Mouse (Mus musculus) c-Kit-negative CD71-positive TER-119-positive erythroid progenitor cells, embryonic 14.5 days (primary cell): Measurements from ENCODE around the gene Mapkapk3.

ENCODE experiments used
- DNase-seq: peaks from one replicate; pipeline ENCODE4 v3.0.0-alpha.2; 2013; ENCODE audit warnings: low read depth, low spot score

Mapkapk3 gene

DNA sequence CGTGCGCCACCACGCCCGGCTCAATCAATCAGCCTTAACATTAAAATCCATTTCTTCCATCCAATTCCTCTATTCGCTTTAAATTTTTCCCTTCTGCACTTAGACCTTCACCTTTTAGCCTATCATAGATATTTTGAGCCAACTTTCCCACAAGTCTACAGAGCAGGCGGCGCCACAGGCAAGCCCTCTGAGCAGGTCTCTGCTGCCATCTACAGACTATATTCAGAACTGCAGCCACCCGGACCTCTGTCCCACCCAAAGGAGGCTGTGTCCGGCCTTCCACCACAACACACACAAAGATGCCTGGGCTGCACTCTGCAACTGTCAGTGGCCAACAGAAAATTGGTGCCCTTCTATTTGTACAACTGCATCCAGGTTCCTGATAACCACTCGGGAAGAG, 1.2 kb upstream of the Mapkapk3 start:
- DNase-seq = no peak

GRCm38 (mm10) chr9:107288711-107289110, 966 bp downstream of the Mapkapk3 start:
- peak; percentile 58 for DNase-seq

- DNase-seq = no peak
These were observed 1.5 kb downstream of the Mapkapk3 start for GRCm38 (mm10) chr9:107288105-107288650.

GRCm38 (mm10) chr9:107287294-107287693, 2.4 kb downstream of the Mapkapk3 start:
- no peak for DNase-seq

DNA sequence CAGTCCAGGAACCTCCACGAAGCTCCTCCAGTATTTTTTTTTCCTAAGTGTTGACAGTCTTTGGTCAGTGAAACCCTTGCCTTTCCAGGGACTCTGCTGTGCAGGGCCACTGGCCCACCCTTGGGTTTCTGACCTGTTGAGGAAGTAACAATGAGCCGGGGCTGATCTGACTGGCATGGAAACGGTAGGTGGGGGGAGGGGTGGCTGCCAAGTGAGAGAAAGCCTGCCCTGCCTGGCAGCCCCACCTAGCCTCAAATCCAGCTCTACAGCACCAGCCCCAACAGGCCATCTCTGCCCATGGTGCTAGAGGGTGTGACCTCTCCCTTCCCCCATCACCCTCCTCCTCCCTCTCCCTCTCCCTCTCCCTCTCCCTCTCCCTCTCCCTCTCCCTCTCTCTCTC, 4.7 kb downstream of the Mapkapk3 start:
- DNase-seq = no peak

DNA sequence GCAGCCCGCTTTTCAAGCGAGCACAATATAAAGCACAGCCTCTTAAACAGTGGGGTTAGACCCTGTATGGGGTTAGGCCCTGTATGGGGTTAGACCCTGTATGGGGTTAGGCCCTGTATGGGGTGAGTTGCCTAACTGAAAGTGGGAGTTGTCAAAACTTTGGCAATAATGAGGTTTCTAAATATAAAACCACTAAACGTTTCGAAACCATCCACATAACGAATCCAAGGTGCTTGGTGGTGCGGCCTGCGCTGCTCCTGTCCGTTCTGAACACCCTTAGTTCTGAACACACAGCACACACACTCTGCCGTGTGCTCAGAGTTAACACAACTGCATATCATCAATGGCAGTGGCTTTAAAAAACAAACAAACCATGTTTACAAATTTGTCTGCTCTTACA, 6.7 kb downstream of the Mapkapk3 start:
- DNase-seq = no peak

- no peak for DNase-seq
These were observed 8.3 kb downstream of the Mapkapk3 start for GRCm38 (mm10) chr9:107281241-107281987.

GRCm38 (mm10) chr9:107280322-107281027, 9.2 kb downstream of the Mapkapk3 start:
- DNase-seq = no peak

GRCm38 (mm10) chr9:107279378-107280321, 10.0 kb downstream of the Mapkapk3 start:
- DNase-seq = no peak

DNA sequence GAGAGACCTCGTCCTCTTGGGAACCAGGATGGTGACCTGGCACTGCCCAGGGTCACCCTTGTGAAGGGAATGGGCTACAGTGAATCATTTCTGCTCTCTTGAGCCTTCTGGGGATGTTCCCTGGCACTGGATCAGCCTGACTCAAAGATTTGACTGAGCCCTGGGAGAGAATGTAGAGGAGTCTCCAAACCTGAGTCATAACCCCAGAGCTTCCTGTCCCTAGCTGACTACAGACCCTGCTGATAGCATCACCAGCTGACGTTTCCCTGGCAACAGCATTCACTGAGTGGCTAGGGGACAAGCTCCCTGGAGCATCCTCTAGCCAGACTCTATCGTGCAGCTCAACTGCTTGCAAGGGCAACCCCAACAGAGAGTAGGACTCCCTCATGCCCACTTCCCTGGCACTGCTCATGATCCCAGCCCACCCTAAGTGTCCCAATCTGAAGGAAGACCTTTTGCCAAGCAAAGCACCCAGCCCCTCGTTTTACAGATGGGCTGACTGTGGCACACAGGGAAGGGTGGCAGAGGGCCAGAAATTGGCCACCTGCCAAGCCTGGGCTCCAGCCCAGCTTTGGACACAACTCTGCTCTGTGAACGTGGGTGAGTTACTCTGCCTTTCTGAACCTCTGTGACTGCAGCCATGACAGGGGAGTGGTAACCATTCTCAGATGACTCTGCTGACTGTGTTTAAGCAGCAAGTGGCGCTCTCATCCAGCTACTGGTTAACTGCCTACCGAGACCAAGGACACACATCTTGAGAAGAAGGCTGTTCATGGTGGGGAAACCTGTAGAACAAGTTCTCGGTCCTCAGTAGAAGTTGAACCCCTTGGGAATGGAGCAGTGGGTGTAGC, 10.9 kb downstream of the Mapkapk3 start:
- DNase-seq = no peak

- DNase-seq = no peak
These were observed 11.6 kb downstream of the Mapkapk3 start for GRCm38 (mm10) chr9:107278126-107278525.

- no peak for DNase-seq
These were observed 12.1 kb downstream of the Mapkapk3 start for GRCm38 (mm10) chr9:107277603-107278002.

GRCm38 (mm10) chr9:107275710-107276109, 14.0 kb downstream of the Mapkapk3 start:
- no peak for DNase-seq

DNA sequence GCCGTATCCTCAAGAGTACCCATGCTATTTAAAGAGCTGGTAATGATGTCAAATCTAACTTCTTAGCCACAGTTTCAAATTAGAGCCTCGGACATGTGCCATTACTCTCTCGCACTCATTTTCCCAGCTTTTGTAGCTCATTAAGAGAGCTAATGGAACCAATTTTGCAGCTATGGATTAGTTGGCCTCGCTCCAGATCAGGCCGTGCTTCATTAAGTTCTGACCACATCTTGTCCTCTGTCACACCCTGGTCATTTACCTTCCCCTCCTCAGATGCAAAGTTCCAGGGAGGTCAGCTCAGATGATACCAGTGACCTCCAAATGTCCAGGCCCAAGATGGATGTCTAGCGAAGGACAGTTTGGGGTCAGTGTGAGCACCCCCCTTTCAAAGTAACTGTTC, 14.9 kb downstream of the Mapkapk3 start:
- no peak for DNase-seq

- DNase-seq = no peak
These were observed 16.5 kb downstream of the Mapkapk3 start for GRCm38 (mm10) chr9:107273184-107273583.

DNA sequence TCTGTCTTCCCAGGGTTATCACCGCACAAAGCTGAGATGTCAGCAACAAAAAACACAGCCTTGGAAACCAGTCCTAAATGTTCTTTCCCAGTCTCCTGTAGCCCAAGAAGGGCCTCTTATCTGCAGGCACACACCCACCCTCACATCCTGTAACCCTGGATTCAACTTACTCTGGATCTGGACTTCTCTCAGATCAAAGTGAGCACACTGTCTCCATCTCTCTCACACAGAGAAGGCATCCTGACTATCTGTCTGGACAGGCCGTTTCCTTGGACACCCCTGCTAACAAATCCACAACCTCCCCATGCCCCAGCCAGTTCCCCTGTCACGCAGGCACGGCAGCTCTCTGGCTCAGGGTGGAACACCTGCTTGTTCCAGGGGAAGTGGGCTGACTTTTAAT, 17.4 kb downstream of the Mapkapk3 start:
- DNase-seq = no peak

GRCm38 (mm10) chr9:107271177-107271938, 18.3 kb downstream of the Mapkapk3 start:
- DNase-seq = no peak

DNA sequence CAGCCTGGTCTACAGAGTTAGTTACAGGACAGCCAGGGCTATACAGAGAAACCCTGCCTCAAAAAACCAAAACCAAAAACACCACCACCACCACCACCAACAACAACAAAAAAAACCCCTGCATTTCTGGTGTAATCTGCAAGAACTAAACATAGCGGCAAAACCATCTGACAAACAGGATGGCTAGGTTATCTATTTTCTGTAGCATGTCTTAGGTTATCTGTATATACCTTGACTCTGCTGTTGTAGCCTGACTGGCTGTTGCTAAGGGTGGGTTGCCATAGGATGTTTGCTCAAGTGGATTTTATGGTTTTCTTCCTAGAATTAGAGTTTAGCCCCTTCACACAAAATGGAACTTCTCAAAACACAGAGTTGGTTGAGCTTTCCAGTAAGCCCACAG, 19.9 kb downstream of the Mapkapk3 start:
- no peak for DNase-seq

DNA sequence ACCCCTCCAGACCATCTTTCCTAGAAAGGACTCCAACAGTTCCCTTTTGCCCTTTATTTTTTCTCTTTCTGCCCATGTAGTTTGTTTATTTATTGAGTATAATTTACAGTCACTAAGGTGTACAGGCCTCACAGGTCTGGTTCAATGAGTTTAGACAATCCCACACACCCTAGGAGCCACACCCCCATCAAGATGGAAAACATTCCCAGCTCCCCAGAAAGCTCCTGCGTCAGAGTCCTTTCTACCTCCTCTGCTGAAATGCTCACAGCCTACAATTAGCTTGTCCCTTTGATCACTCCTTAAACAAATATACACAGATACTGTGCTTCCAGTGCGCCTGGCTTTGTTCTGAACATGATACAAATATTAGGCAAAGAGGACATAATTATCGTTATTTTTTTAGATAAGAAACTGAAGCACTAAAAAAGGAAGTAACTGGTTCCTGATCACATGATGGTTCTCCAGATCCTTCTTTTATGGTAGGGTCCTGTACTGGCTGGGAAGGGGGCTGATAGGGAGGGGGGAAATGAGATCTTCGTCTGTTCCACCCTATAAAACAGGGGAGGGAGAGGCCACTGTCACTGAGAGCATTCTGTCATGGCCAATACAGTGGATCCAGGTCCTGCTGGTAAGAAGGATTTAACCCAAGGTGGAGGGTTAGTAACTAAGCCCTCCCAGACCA, 21.8 kb downstream of the Mapkapk3 start:
- no peak for DNase-seq

DNA sequence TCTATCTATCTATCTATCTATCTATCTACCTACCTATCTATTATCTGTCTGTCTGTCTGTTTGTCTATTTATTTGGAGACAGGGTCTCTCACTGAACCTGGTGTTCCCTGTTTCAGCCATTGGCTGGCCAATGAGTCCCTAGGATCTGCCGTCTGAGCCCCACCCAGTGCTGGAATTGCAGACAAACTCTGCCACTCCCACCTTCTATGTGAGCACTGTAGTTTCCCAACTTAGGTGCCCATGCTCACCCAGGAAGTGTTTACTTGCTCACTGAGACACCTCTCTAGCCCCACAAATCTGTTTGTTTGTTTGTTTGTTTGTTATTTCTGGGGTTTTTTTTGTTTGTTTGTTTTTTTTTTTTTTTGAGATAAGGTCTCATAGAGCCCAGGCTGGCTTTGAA, 22.6 kb downstream of the Mapkapk3 start:
- DNase-seq = no peak
